Mouse (Mus musculus): ENCODE measurements at regions not wholly inside any gene's neighbourhood (a gene's known extent, or its start where the extent isn't known, plus 50 kb on each side); places are given as distances from the start of the nearest gene placed in this dataset.

GRCm38 (mm10) chr13:84066960-84067665 is 155.0 kb upstream of the Tmem161b start:
- TF ChIP-seq CTCF (IDR thresholded peaks at IDR 0.05; ENCODE audit: insufficient read depth, low read length), result no peak
- no peak for TF ChIP-seq POLR2A (IDR thresholded peaks at IDR 0.05; ENCODE audit: borderline replicate concordance, extremely low read depth, low read depth, low read length)
